Mouse (Mus musculus): ENCODE measurements at regions not wholly inside any gene's neighbourhood (a gene's known extent, or its start where the extent isn't known, plus 50 kb on each side); places are given as distances from the start of the nearest gene placed in this dataset.

- 90% methylated on average over 4 of the region's 4 CpGs for WGBS
These were observed 163.5 kb downstream of the Gm9376 start for GRCm38 (mm10) chr14:118430286-118430685.

DNA sequence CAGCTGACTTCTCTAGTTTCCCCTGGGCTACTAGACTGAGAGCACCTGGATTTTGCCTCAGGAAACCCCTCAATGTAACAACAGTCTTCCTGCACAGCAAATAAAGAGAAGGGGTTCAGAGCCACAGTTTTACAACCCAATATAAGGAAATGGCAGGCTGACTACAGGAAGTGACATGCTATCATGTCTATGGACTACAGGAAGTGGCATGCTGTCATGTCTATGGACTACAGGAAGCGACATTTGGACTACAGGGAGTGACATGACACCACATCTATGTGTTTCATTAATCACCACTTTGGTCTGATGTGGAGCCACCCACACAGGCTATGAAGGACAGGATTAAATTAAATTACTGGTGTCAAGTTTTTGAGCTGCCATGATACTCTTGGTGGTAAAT, 164.0 kb downstream of the Gm9376 start:
- no peak for ATAC-seq (replicated peaks; ENCODE audit: low FRiP score, low TSS enrichment, low read depth)
- Histone ChIP-seq H3K4me1 (replicated peaks; ENCODE audit: control insufficient read depth, insufficient read depth, low read length) (no peaks in the 10 kb centered on the region), H3K4me3 (ENCODE audit: low read depth, low read length) (no peak overlapping the region), H3K27ac (ENCODE audit: low read depth) (no peak overlapping the region), H3K27me3 (replicated peaks; ENCODE audit: control insufficient read depth, insufficient read depth, low read length) (peaks cover 25% of the 10 kb centered on the region), H3K9me3 (ENCODE audit: control insufficient read depth, low read length) (no peaks in the 10 kb centered on the region), H3K36me3 (ENCODE audit: control insufficient read depth, insufficient read depth, low read length) (no peaks in the 10 kb centered on the region), H3K4me2 (ENCODE audit: low read length) (no peak overlapping the region), H3K9ac (ENCODE audit: low read length) (no peak overlapping the region)
- whole genome bisulfite sequencing = 85% methylated on average over 1 of the region's 1 CpGs
- DNase-seq (ENCODE audit: low spot score) = no peak

More at GRCm38 (mm10) chr14:118430286-118430685, 163.5 kb downstream of the Gm9376 start:
- no peaks in the 10 kb centered on the region for H3K4me1 ChIP-seq (replicated peaks; ENCODE audit: control insufficient read depth, insufficient read depth, low read length)
- H3K4me3 ChIP-seq (ENCODE audit: low read depth, low read length) = no peak overlapping the region
- no peaks in the 10 kb centered on the region for H3K36me3 ChIP-seq (ENCODE audit: control insufficient read depth, insufficient read depth, low read length)
- no peaks in the 10 kb centered on the region for H3K9me3 ChIP-seq (ENCODE audit: control insufficient read depth, low read length)
- H3K27me3 ChIP-seq (replicated peaks; ENCODE audit: control insufficient read depth, insufficient read depth, low read length) = peaks cover 21% of the 10 kb centered on the region
- DNase-seq (ENCODE audit: low spot score) = no peak
- H3K4me2 ChIP-seq (ENCODE audit: low read length) = no peak overlapping the region
- ATAC-seq (replicated peaks; ENCODE audit: low FRiP score, low TSS enrichment, low read depth) = no peak
- H3K9ac ChIP-seq (ENCODE audit: low read length) = no peak overlapping the region
- no peak overlapping the region for H3K27ac ChIP-seq (ENCODE audit: low read depth)

DNA sequence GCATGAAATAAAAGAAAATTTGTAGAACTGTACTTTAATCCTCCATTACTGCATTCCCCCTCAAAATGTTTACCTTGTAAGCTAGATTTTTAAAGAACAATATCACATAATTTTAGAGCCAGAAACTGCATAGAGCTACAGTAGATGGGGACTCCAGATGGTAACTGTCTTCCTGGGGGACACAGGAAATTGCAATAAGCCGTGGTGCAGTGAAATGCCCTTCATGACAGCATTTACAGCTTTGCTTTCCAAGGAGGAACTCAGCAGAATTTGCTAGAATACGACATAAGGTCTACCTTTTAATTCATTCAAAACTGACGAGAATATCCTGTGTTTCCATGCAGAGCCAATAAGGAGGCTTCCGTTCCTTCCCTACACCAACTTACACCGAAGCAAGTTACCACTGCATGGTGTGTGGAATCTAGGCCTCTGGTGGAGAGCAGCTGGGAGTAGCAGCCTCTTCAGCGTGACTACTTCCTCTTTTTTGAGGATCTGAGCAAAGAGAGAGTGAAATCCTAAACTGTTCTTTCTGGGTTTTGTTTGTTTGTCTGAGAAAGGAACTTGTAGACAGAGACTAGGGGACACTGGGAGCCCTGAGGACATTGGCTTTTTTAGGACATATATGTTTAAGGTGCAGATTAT, 164.6 kb downstream of the Gm9376 start:
- peaks cover 29% of the 10 kb centered on the region for H3K27me3 ChIP-seq (replicated peaks; ENCODE audit: control insufficient read depth, insufficient read depth, low read length)
- H3K36me3 ChIP-seq (ENCODE audit: control insufficient read depth, insufficient read depth, low read length) = no peaks in the 10 kb centered on the region
- no peak overlapping the region for H3K4me2 ChIP-seq (ENCODE audit: low read length)
- no peaks in the 10 kb centered on the region for H3K4me1 ChIP-seq (replicated peaks; ENCODE audit: control insufficient read depth, insufficient read depth, low read length)
- no peak overlapping the region for H3K27ac ChIP-seq (ENCODE audit: low read depth)
- no peak for ATAC-seq (replicated peaks; ENCODE audit: low FRiP score, low TSS enrichment, low read depth)
- no peaks in the 10 kb centered on the region for H3K9me3 ChIP-seq (ENCODE audit: control insufficient read depth, low read length)
- no peak overlapping the region for H3K9ac ChIP-seq (ENCODE audit: low read length)
- no peak overlapping the region for H3K4me3 ChIP-seq (ENCODE audit: low read depth, low read length)
- DNase-seq (ENCODE audit: low spot score) = no peak
- WGBS = 81% methylated on average over 6 of the region's 6 CpGs

Data from intestine, embryonic 14.5 days (tissue).